Mouse (Mus musculus) ES-CJ7 (cell line): ENCODE measurements around the gene Fam171a2.

ENCODE experiments used
- DNase-seq: peaks from one replicate; pipeline ENCODE4 v3.0.0; 2011; ENCODE audit warnings: low read depth, low spot score

Fam171a2 gene

GRCm38 (mm10) chr11:102455740-102456396 lies 8.4 kb upstream of the Fam171a2 start:
- DNase-seq, result peak; percentile 89

DNA sequence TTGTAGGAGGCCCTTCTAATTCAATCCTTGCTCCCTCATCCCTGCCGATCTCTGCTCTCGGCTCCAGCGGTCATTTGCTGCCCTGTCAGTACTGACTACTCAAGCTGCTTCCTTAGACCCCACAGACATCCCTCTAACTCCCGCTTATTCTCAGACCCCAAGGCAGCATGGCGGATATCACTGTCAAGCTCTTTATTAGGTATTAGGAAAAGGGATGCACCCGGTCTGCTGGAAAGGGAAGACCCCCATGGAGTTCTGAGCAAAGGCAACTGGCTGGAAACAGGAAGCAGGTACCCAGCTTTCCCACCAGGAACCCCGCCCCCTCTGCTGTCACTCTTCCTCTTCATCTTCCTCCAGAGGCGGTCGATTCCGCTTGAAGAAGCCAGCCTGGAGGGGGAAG lies 5.6 kb upstream of the Fam171a2 start:
- no peak for DNase-seq

- no peak for DNase-seq
Observed at GRCm38 (mm10) chr11:102449043-102450008, 1.8 kb upstream of the Fam171a2 start.

DNA sequence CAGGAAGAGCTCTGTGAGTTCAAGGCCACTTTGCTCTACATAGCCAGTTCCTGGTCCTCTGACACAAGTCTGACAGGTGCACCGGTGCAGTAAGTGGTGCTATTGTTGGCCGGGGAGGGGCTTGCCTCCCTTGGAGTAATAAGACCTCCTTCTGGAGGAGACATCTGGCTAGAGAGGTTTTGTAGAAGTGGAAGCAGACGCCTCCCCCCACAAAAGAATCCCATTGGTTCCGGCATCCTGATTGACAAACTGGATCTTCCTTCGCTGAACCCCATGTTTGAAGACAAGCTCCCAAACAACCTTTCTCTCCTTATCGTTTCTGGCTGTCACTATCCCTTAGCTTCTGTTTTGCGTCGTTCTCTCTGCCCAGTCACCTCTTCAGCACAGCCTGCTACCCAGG lies 845 bp upstream of the Fam171a2 start:
- DNase-seq, result peak; percentile 64

GRCm38 (mm10) chr11:102446581-102447461 lies 661 bp downstream of the Fam171a2 start:
- DNase-seq, result no peak

- no peak for DNase-seq
Observed at GRCm38 (mm10) chr11:102445891-102446361, 1.6 kb downstream of the Fam171a2 start.

- DNase-seq, result peak; percentile 82
Observed at GRCm38 (mm10) chr11:102445264-102445890, 2.1 kb downstream of the Fam171a2 start.

DNA sequence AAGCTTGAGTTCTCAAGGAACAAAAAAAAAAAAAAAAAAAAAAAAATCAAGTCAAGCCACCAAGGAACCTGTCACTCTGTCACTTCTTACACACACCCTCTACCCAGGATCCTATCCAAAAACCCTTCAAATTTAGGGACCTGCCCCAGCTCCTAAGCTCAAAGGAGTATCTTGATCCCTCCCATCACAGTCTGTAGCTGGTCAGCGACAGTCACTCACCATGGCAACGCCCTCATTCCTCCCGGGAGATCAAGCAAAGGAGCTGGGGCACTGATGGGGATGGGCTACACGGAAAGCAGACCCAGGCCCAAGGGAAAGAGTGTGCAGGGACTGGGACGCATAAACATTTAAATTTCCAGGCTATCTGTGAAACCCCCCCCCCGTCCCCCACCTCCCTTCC lies 2.7 kb downstream of the Fam171a2 start:
- DNase-seq, result no peak

DNA sequence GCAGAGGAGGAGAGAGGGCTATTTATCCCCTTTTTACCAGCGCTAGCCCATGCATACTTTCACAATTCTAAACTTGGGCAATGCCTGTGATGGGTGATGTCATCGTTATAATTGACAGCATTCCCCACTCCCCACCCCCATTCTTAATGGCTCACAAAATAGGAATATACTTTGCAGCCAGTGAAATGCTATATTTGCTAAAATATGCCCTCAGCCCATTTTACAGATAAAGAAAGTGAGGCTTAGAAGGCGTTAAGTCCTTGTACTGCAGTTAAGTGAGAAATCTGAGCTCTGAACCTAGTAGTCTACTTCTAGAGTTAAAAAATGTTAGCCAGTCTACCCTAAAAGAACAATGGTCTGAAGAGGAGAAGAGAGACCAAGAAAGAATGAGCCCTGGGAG lies 3.2 kb downstream of the Fam171a2 start:
- DNase-seq, result no peak

- DNase-seq, result no peak
Observed at GRCm38 (mm10) chr11:102443740-102444139, 3.7 kb downstream of the Fam171a2 start.

DNA sequence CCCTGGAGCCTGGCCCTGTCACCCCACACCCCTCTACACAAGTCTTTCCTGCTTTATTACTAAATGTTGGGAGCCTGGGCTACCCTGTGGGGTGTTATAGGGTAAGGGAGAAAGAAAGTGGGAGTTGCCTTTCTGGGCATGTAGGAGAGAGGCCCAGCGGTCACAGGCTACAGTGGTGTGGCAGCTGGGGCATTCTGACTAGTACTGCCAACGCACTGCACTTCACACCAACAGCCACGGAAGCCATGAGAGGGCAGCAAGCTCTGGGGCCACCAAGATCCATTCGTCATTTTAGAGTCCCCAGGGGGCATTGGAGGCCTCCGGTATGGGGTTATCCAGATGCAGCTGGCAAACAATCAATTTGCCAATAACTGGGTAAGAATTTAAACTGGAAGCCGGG lies 5.4 kb downstream of the Fam171a2 start:
- DNase-seq, result no peak

- peak; percentile 64 for DNase-seq
Observed at GRCm38 (mm10) chr11:102441434-102441833, 6.0 kb downstream of the Fam171a2 start.

- peak; percentile 45 for DNase-seq
Observed at GRCm38 (mm10) chr11:102440255-102440654, 7.2 kb downstream of the Fam171a2 start.

- no peak for DNase-seq
Observed at GRCm38 (mm10) chr11:102439093-102440082, 8.1 kb downstream of the Fam171a2 start.

- peak; percentile 75 for DNase-seq
Observed at GRCm38 (mm10) chr11:102438212-102439092, 9.0 kb downstream of the Fam171a2 start.

DNA sequence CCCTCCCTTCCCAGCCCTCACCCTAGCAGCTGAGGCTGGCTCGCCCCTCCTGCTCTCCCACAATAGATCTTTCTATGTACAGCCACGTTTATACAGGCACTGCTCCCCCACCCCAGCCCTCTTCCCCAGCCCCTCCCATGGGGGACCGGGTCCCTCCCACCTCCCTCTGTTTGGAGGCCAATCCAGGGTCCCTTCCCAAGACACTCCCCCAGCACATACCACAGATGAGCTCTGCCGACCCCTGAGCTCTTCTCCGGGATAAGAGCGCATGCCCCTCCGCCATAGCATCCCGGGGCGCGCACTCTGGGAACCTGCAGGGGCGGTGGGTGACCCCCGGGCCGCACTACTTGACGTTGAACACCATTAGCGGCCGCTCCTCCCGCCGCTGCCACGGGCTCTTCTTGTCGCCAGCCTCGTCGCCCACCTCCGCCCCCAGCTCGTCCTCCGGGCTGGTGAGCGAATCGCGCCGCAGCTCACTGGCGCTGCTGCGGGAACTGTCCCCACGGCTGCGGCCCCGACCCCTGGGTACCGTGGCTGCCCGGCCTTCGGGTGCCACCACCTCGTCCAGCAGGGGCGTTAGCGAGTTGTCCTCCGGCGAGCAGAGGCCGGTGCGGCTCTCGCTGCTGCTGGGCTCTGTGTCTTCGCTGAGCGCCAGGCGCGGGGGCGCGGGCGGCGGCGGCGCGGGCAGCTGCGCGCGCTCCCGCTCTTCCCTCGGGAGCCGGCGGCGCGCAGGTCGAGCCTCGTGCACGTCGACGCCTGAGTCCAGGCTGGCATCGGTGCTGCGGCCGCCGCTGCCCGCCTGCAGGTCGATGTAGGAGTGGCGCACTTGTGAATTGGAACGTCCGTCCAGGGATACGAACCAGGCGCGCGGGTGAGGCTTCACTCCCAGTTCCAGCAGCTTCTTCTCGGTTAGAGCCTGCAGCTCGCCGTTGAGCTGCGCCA lies 10.1 kb downstream of the Fam171a2 start:
- peak; percentile 85 for DNase-seq

DNA sequence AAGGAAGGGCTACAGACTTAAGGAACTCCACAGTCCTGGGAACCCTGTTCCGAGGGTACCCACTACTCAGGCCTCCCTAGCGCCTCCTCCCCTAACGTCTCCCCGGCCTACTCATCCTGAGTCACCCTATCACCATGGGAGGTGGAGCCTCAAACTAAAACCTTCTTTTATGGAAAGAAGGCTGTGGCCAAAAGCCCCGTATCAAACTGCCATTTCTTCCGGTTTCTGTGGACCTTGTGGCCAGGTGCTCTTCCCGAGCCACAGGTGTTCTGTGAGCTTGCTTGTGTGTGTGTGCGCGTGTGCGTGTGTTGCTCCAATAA lies 11.1 kb downstream of the Fam171a2 start:
- no peak for DNase-seq
